Mouse (Mus musculus) hindbrain, embryonic 10.5 days (tissue): Measurements from ENCODE around the gene Papolg. TPM values are rescaled to one million over a fixed set of nuclear protein-coding genes. Genes with fewer than 3 reads are reported as not detected.

Experiments
- DNase-seq: peaks from one replicate; pipeline ENCODE4 v3.0.0-alpha.2; 2017; ENCODE audit warnings: low spot score
- H3K27ac ChIP-seq: fragments of 300-500 bp; sonication (generic); 2 replicates; pipeline ENCODE4 v1.5.1; 2016; ENCODE audit warnings: mild to moderate bottlenecking, moderate library complexity
- H3K27me3 ChIP-seq: fragments of 300-500 bp; sonication (generic); 2 replicates; pipeline ENCODE4 v1.6.1; 2016; ENCODE audit warnings: mild to moderate bottlenecking; ENCODE audit not compliant: poor library complexity, insufficient read depth, severe bottlenecking
- H3K36me3 ChIP-seq: fragments of 300-500 bp; sonication (generic); 2 replicates; pipeline ENCODE4 v1.6.1; 2016; ENCODE audit warnings: mild to moderate bottlenecking, moderate library complexity
- H3K4me1 ChIP-seq: fragments of 300-500 bp; sonication (generic); replicated peaks from 2 replicates; pipeline ENCODE4 v1.6.1; 2016; ENCODE audit warnings: mild to moderate bottlenecking
- H3K4me3 ChIP-seq: fragments of 300-500 bp; sonication (generic); 2 replicates; pipeline ENCODE4 v1.5.1; 2016; ENCODE audit warnings: mild to moderate bottlenecking, moderate library complexity
- H3K9me3 ChIP-seq: fragments of 300-500 bp; sonication (generic); 2 replicates; pipeline ENCODE4 v1.6.1; 2016; ENCODE audit warnings: mild to moderate bottlenecking, moderate library complexity
- WGBS: fragments of 180-500 bp; shearing (Covaris S2); methylation state at CpG from one replicate; pipeline ENCODE4 v1.1.7; 2016; 5-methylcytosine and 5-hydroxymethylcytosine counted together
- polyA plus RNA-seq: library from polyadenylated mRNA; unstranded; fragments of >200 nt; fragmentation: Nextera tagmentation; extraction: Ambion mirVana; gene quantifications from 2 replicates; pipeline ENCODE4 v1.2.1, GENCODE M21; 2016

Papolg gene
- polyA plus RNA-seq, 1 experiment from 2014 or later: 17.2 TPM

GRCm38 (mm10) chr11:23846016-23846815 is 48.8 kb downstream of the Papolg start:
- Histone ChIP-seq H3K36me3 (no peaks in the 10 kb centered on the region), H3K27ac (no peak overlapping the region), H3K27me3 (no peaks in the 10 kb centered on the region), H3K4me1 (peaks cover 9% of the 10 kb centered on the region; the same call in 1 of the 2 replicates), H3K4me3 (no peak overlapping the region), H3K9me3 (no peaks in the 10 kb centered on the region)
- WGBS: 67% methylated on average over 22 of the region's 22 CpGs
- DNase-seq: no peak

GRCm38 (mm10) chr11:23823244-23823643 is 71.8 kb downstream of the Papolg start:
- DNase-seq: no peak
- no peaks in the 10 kb centered on the region for H3K4me1 ChIP-seq
- H3K27ac ChIP-seq: no peak overlapping the region
- no peaks in the 10 kb centered on the region for H3K27me3 ChIP-seq
- WGBS: 74% methylated on average over 3 of the region's 3 CpGs
- no peaks in the 10 kb centered on the region for H3K36me3 ChIP-seq
- H3K9me3 ChIP-seq: 0 out of 2 replicates have a peak, but pooled peaks cover 2% of the 10 kb centered on the region
- H3K4me3 ChIP-seq: no peak overlapping the region

- 92% methylated on average over 2 of the region's 2 CpGs for WGBS
Observed at GRCm38 (mm10) chr11:23821652-23822051, 73.4 kb downstream of the Papolg start.

GRCm38 (mm10) chr11:23820977-23821376 is 74.1 kb downstream of the Papolg start:
- 78% methylated on average over 2 of the region's 2 CpGs for WGBS
- Histone ChIP-seq H3K4me3 (no peak overlapping the region), H3K36me3 (no peaks in the 10 kb centered on the region), H3K9me3 (peaks cover 13% of the 10 kb centered on the region; the same call in 1 of the 2 replicates), H3K27ac (no peak overlapping the region), H3K4me1 (no peaks in the 10 kb centered on the region), H3K27me3 (no peaks in the 10 kb centered on the region)
- no peak for DNase-seq

More at GRCm38 (mm10) chr11:23821652-23822051, 73.4 kb downstream of the Papolg start:
- no peak for DNase-seq
- H3K27me3 ChIP-seq: no peaks in the 10 kb centered on the region
- H3K27ac ChIP-seq: no peak overlapping the region
- no peaks in the 10 kb centered on the region for H3K36me3 ChIP-seq
- no peaks in the 10 kb centered on the region for H3K4me1 ChIP-seq
- H3K9me3 ChIP-seq: peaks cover 13% of the 10 kb centered on the region; the same call in 1 of the 2 replicates
- H3K4me3 ChIP-seq: no peak overlapping the region

- peaks cover 13% of the 10 kb centered on the region; the same call in 1 of the 2 replicates for H3K9me3 ChIP-seq
- H3K27me3 ChIP-seq: no peaks in the 10 kb centered on the region
- 72% methylated on average over 1 of the region's 1 CpGs for WGBS
- DNase-seq: no peak
- no peaks in the 10 kb centered on the region for H3K4me1 ChIP-seq
- no peak overlapping the region for H3K27ac ChIP-seq
- no peaks in the 10 kb centered on the region for H3K36me3 ChIP-seq
- H3K4me3 ChIP-seq: no peak overlapping the region
Observed at GRCm38 (mm10) chr11:23818745-23819144, 76.3 kb downstream of the Papolg start.

Other genes starting within 250 kb of the Papolg start
- 17.7 and 20.5 TPM in 2 replicates for gene Pus10, start 229.6 kb downstream of the Papolg start, polyA plus RNA-seq
- gene Pex13, start 229.3 kb downstream of the Papolg start, polyA plus RNA-seq: 28.8 and 37.8 TPM in 2 replicates
- gene Rel, start 124.3 kb downstream of the Papolg start, polyA plus RNA-seq: 0.35 and 0.58 TPM in 2 replicates
- gene A830031A19Rik, start 179.8 kb upstream of the Papolg start, polyA plus RNA-seq: not detected in 2 replicates
- gene Bcl11a, start 182.8 kb upstream of the Papolg start, polyA plus RNA-seq: 20.7 and 54.9 TPM in 2 replicates